Mouse (Mus musculus) cerebellum, postnatal 4 days (tissue): ENCODE data around the gene Zbtb8a.
A peak's percentile ranks its signal among the peaks of the same experiment; 100 is the strongest.
"Not testable (repeated sequence)": the region's sequence is repeated elsewhere in the genome, so short reads cannot be mapped to it uniquely, and the experiment has no call there.

Experiments used
- DNase-seq, 2 experiments: peaks; one replicate each; pipeline ENCODE4 v3.0.0; 2022; ENCODE audit warnings: low spot score in 2 of 2, mixed read lengths in 1 of 2

Zbtb8a gene

GRCm38 (mm10) chr4:129377601-129378390, at the start of gene Zbtb8a:
Gene Zbtb8a (minus strand): TSS chr4:129378116.
- peak in 1 of 2 experiments; percentile 50 for DNase-seq

- no peak for DNase-seq
Measured at GRCm38 (mm10) chr4:129418321-129418720, 40.4 kb upstream of the Zbtb8a start.

- no peak for DNase-seq
Measured at GRCm38 (mm10) chr4:129416478-129416877, 38.6 kb upstream of the Zbtb8a start.

GRCm38 (mm10) chr4:129415892-129416291, 38.0 kb upstream of the Zbtb8a start:
- DNase-seq = no peak

- DNase-seq = no peak
Measured at GRCm38 (mm10) chr4:129410991-129411390, 33.1 kb upstream of the Zbtb8a start.

GRCm38 (mm10) chr4:129410532-129410931, 32.6 kb upstream of the Zbtb8a start:
- not testable (repeated sequence) for DNase-seq

GRCm38 (mm10) chr4:129406447-129406846, 28.5 kb upstream of the Zbtb8a start:
- DNase-seq = peak in 1 of 2 experiments; percentile 23

GRCm38 (mm10) chr4:129399813-129400212, 21.9 kb upstream of the Zbtb8a start:
- no peak for DNase-seq

- DNase-seq = no peak
Measured at GRCm38 (mm10) chr4:129396960-129397359, 19.0 kb upstream of the Zbtb8a start.

GRCm38 (mm10) chr4:129394089-129394870, 16.4 kb upstream of the Zbtb8a start:
- no peak for DNase-seq

- no peak for DNase-seq
Measured at GRCm38 (mm10) chr4:129390936-129391557, 13.1 kb upstream of the Zbtb8a start.

GRCm38 (mm10) chr4:129390216-129390743, 12.4 kb upstream of the Zbtb8a start:
- DNase-seq = no peak

GRCm38 (mm10) chr4:129388404-129388803, 10.5 kb upstream of the Zbtb8a start:
- no peak for DNase-seq

GRCm38 (mm10) chr4:129386989-129387388, 9.1 kb upstream of the Zbtb8a start:
- DNase-seq = no peak

GRCm38 (mm10) chr4:129386269-129386946, 8.5 kb upstream of the Zbtb8a start:
- no peak for DNase-seq

- DNase-seq = no peak
Measured at GRCm38 (mm10) chr4:129385685-129386084, 7.8 kb upstream of the Zbtb8a start.

GRCm38 (mm10) chr4:129384440-129384839, 6.5 kb upstream of the Zbtb8a start:
- DNase-seq = no peak

GRCm38 (mm10) chr4:129383586-129383985, 5.7 kb upstream of the Zbtb8a start:
- no peak for DNase-seq

GRCm38 (mm10) chr4:129382488-129382887, 4.6 kb upstream of the Zbtb8a start:
- DNase-seq = no peak

GRCm38 (mm10) chr4:129382029-129382428, 4.1 kb upstream of the Zbtb8a start:
- DNase-seq = no peak

- no peak for DNase-seq
Measured at GRCm38 (mm10) chr4:129381148-129381547, 3.2 kb upstream of the Zbtb8a start.

- DNase-seq = no peak
Measured at GRCm38 (mm10) chr4:129379805-129380204, 1.9 kb upstream of the Zbtb8a start.
